Mouse (Mus musculus) cerebellum, adult 9-11 months (tissue): ENCODE data around the gene Fcgr2b.

Source experiments
- DNase-seq: peaks from one replicate; pipeline ENCODE4 v3.0.0; 2022

Gene Fcgr2b

DNA sequence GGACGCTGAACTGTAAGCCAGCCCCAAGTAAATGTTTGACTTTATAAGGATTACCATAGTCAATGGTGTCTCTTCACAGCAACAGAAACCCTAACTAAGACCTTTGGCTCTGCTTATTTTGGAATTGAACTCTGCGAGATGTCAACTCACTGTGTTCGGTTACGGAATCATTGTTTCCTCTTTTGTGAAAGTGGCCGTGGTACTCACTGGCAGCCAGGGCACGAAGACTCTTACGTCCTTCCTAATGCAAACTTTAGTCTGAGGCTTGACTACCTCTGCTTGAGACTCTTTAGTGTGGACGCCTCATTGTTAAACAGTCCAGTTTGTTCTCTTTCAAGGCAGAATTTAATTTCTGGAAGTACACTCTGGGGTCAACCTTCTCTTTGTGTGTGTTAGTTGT, 57.0 kb downstream of the Fcgr2b start:
- no peak for DNase-seq

DNA sequence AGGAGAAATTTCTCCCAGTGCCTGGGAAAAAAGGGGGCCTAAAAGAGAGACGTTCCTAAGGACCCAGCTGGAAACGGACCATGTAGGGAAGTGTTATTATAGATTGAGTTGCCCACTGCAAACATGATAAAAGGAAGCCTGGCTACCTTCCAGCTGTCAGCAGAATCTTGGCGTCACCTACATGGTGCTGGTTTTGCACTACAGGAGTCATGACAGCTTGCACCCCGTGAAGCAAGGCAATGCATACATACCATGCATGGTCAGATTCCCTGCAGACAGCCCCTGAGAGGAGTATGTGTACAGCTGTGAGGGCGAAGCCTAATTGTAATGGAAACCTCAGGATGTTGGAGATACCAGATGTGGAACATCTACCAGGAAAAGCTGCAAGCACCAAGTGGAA, 60.7 kb downstream of the Fcgr2b start:
- DNase-seq = no peak

DNA sequence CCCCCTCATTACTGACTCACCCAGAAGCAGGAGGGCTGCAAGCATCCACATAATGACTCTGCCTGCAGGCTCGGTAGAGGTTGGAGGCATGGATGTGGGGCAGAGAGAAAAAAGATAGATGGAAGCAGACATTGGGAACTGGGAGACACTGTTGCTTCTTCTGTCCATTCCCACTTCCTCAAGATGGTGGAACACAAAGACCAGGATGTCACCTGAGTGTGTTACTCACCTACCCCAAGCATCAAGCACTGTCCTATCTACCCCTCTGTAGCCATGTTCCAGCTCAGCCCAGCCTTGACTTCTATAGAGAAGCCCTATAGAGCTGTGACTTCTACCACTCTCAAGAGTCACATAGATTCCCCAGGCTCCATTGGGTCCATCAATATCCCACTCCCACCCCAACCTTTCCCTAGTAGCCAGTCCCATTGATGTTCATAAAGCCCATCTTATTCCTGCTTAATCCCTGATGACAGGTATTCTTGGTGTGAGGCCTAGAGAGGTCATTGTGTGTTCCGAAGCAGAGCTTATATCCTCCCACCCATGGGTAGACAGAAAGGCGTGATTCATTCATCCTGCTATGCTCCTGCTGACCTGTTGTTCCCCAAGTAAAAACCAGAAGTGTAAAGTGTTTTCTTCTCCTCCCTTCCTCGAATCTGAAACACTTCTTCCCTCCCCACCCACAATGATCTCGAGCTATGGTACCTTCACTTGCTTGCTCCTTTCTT, 63.3 kb downstream of the Fcgr2b start, which contains the start of gene Fcrlb:
Gene Fcrlb (minus strand): TSS at position 51 of the 725 bp plus-strand sequence.
- no peak for DNase-seq

DNA sequence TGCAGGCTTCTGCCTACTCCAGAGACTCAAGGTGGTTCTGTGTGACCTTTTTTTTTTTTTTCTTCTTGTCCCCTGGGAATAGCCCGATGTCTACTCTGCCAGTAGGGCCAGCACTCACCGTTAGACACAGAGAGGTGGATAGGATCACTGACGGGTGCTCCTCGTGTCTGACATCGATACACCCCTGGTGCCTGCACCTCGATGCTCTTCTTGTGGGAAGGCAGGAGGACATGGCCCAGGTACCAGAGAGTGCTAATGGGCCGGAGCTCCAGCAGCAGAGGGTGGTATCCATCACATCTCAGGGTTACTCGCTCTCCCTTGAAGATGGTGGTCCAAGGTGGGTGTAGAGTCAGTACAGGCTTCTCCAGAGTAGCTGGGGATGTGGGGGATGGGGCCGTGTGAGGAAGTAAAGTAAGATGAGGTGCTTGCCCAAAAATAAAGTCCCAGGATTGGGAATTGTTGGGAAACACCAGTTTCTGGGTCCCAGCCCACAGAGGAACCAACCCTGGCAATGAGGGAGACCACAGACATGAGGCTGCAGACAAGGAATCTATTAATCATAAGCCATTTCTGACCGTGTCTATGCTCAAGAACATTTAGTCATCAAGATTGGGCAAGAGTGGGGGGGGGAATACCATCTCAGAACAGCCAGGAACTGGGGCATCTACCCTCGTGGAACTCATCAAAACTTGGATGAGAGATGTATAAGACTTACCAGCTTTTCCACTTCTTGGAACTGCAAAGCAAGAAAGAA, 64.3 kb downstream of the Fcgr2b start:
- no peak for DNase-seq
